Mouse (Mus musculus) midbrain, embryonic 14.5 days (tissue): ENCODE data around the gene Unc79. TPM values are rescaled to one million over a fixed set of nuclear protein-coding genes. Genes with fewer than 3 reads are reported as not detected.

Experiments used
- ATAC-seq: fragments of 200-750 bp; cut with Nextera tagmentation; 2 replicates; pipeline ENCODE4 v1.8.0; 2017; ENCODE audit warnings: moderate number of reproducible peaks, moderate library complexity; ENCODE audit not compliant: low FRiP score, low TSS enrichment
- DNase-seq: peaks from one replicate; pipeline ENCODE4 v3.0.0-alpha.2; 2015
- H3K27ac ChIP-seq: fragments of 300-500 bp; sonication (generic); replicated peaks from 2 replicates; pipeline ENCODE4 v1.5.1; 2014; ENCODE audit warnings: mild to moderate bottlenecking, low read depth, low read length, moderate library complexity
- H3K27me3 ChIP-seq: fragments of 300-500 bp; sonication (generic); 2 replicates; pipeline ENCODE4 v1.6.1; 2014; ENCODE audit warnings: low read length, control low read depth, mixed read lengths; ENCODE audit not compliant: control insufficient read depth, insufficient read depth
- H3K36me3 ChIP-seq: fragments of 300-500 bp; sonication (generic); 2 replicates; pipeline ENCODE4 v1.6.1; 2014; ENCODE audit warnings: low read length, control low read depth; ENCODE audit not compliant: control insufficient read depth, insufficient read depth
- H3K4me1 ChIP-seq: fragments of 300-500 bp; sonication (generic); 2 replicates; pipeline ENCODE4 v1.6.1; 2014; ENCODE audit warnings: mild to moderate bottlenecking, antibody characterized with exemption, low read length, control low read depth; ENCODE audit not compliant: control insufficient read depth, insufficient read depth
- H3K4me2 ChIP-seq: fragments of 300-500 bp; sonication (generic); 2 replicates; pipeline ENCODE4 v1.6.1; 2014; ENCODE audit warnings: mild to moderate bottlenecking, low read length, moderate library complexity
- H3K4me3 ChIP-seq: fragments of 300-500 bp; sonication (generic); replicated peaks from 2 replicates; pipeline ENCODE4 v1.5.1; 2014; ENCODE audit warnings: low read depth, low read length
- H3K9ac ChIP-seq: fragments of 300-500 bp; sonication (generic); replicated peaks from 2 replicates; pipeline ENCODE4 v1.6.1; 2014; ENCODE audit warnings: mild to moderate bottlenecking, low read length, moderate library complexity
- H3K9me3 ChIP-seq: fragments of 300-500 bp; sonication (generic); 2 replicates; pipeline ENCODE4 v1.6.1; 2016; ENCODE audit warnings: low read length, control low read depth, mixed read lengths; ENCODE audit not compliant: control insufficient read depth
- WGBS: fragments of 180-500 bp; shearing (Covaris S2); extraction: QIAGEN DNeasy Blood & Tissue Kit; methylation state at CpG from one replicate; pipeline ENCODE4 v1.1.7; 2014; 5-methylcytosine and 5-hydroxymethylcytosine counted together
- polyA plus RNA-seq: library from polyadenylated mRNA; unstranded; fragments of >200 nt; fragmentation: Nextera tagmentation; extraction: Ambion mirVana; gene quantifications from 2 replicates; pipeline ENCODE4 v1.2.1, GENCODE M21; 2014

Unc79 gene
- polyA plus RNA-seq, 1 experiment from 2014 or later, result 15.4 TPM

GRCm38 (mm10) chr12:102947826-102948225, 833 bp upstream of the Unc79 start:
- Histone ChIP-seq H3K9me3 (no peaks in the 10 kb centered on the region), H3K27me3 (no peaks in the 10 kb centered on the region), H3K4me2 (peak overlapping the region; percentile 58), H3K27ac (peak overlapping the region; percentile 32; the same call in 1 of the 2 replicates), H3K36me3 (no peaks in the 10 kb centered on the region), H3K4me1 (peaks cover 34% of the 10 kb centered on the region), H3K9ac (no peak overlapping the region), H3K4me3 (peak overlapping the region; percentile 65)
- DNase-seq (peak; percentile 16), ATAC-seq (no peak)
- 29% methylated on average over 10 of the region's 10 CpGs for WGBS

- Histone ChIP-seq H3K9ac (peak overlapping the region; percentile 80), H3K27ac (peak overlapping the region; percentile 99), H3K9me3 (no peaks in the 10 kb centered on the region), H3K4me3 (peak overlapping the region; percentile 65), H3K4me1 (peaks cover 35% of the 10 kb centered on the region), H3K4me2 (peak overlapping the region; percentile 58), H3K36me3 (no peaks in the 10 kb centered on the region), H3K27me3 (no peaks in the 10 kb centered on the region)
- WGBS, result under 1% methylated on average over 42 of the region's 42 CpGs
- DNase-seq (peak; percentile 90), ATAC-seq (peak; percentile 78)
Measured at GRCm38 (mm10) chr12:102949395-102950208, 943 bp downstream of the Unc79 start.

GRCm38 (mm10) chr12:102960051-102960775, 11.6 kb downstream of the Unc79 start:
- DNase-seq (no peak), ATAC-seq (no peak)
- Histone ChIP-seq H3K27ac (no peak overlapping the region), H3K36me3 (no peaks in the 10 kb centered on the region), H3K27me3 (no peaks in the 10 kb centered on the region), H3K4me3 (no peak overlapping the region), H3K9ac (no peak overlapping the region), H3K4me1 (peaks cover 2% of the 10 kb centered on the region; the same call in 1 of the 2 replicates), H3K4me2 (no peak overlapping the region), H3K9me3 (no peaks in the 10 kb centered on the region)
- 93% methylated on average over 7 of the region's 7 CpGs for WGBS

GRCm38 (mm10) chr12:102961066-102961465, 12.4 kb downstream of the Unc79 start:
- Histone ChIP-seq H3K4me3 (no peak overlapping the region), H3K9ac (no peak overlapping the region), H3K4me1 (0 out of 2 replicates have a peak, but pooled peaks cover 2% of the 10 kb centered on the region), H3K27ac (no peak overlapping the region), H3K36me3 (no peaks in the 10 kb centered on the region), H3K27me3 (no peaks in the 10 kb centered on the region), H3K4me2 (no peak overlapping the region), H3K9me3 (no peaks in the 10 kb centered on the region)
- WGBS, result 66% methylated on average over 3 of the region's 3 CpGs
- ATAC-seq (no peak), DNase-seq (no peak)

- no peak overlapping the region for H3K4me3 ChIP-seq
- ATAC-seq, result no peak
Measured at GRCm38 (mm10) chr12:102964486-102964885, 15.8 kb downstream of the Unc79 start.

GRCm38 (mm10) chr12:102980584-102980983, 31.9 kb downstream of the Unc79 start:
- H3K4me2 ChIP-seq, result no peak overlapping the region
- H3K4me3 ChIP-seq, result no peak overlapping the region
- H3K4me1 ChIP-seq, result peaks cover 16% of the 10 kb centered on the region
- peak overlapping the region; percentile 52; the same call in 1 of the 2 replicates for H3K27ac ChIP-seq
- peak; percentile 35 for DNase-seq
- H3K36me3 ChIP-seq, result no peaks in the 10 kb centered on the region
- H3K27me3 ChIP-seq, result no peaks in the 10 kb centered on the region
- no peaks in the 10 kb centered on the region for H3K9me3 ChIP-seq
- WGBS, result 33% methylated on average over 4 of the region's 4 CpGs
- peak; percentile 40; the same call in 1 of the 2 replicates for ATAC-seq
- H3K9ac ChIP-seq, result no peak overlapping the region; the same call in 1 of the 2 replicates

More at GRCm38 (mm10) chr12:102964486-102964885, 15.8 kb downstream of the Unc79 start:
- Histone ChIP-seq H3K36me3 (no peaks in the 10 kb centered on the region), H3K4me2 (no peak overlapping the region), H3K27ac (no peak overlapping the region), H3K4me1 (0 out of 2 replicates have a peak, but pooled peaks cover 2% of the 10 kb centered on the region), H3K27me3 (no peaks in the 10 kb centered on the region), H3K9ac (no peak overlapping the region), H3K9me3 (no peaks in the 10 kb centered on the region)
- 5% methylated on average over 3 of the region's 3 CpGs for whole genome bisulfite sequencing
- peak; percentile 20 for DNase-seq

GRCm38 (mm10) chr12:102981543-102981942, 32.9 kb downstream of the Unc79 start:
- WGBS, result 83% methylated on average over 3 of the region's 3 CpGs
- ATAC-seq, result no peak
- no peak overlapping the region for H3K4me3 ChIP-seq
- no peak for DNase-seq
- H3K27me3 ChIP-seq, result no peaks in the 10 kb centered on the region
- no peaks in the 10 kb centered on the region for H3K36me3 ChIP-seq
- peaks cover 16% of the 10 kb centered on the region for H3K4me1 ChIP-seq
- no peaks in the 10 kb centered on the region for H3K9me3 ChIP-seq
- no peak overlapping the region for H3K27ac ChIP-seq
- H3K4me2 ChIP-seq, result no peak overlapping the region
- H3K9ac ChIP-seq, result no peak overlapping the region

GRCm38 (mm10) chr12:102985401-102985800, 36.7 kb downstream of the Unc79 start:
- no peak overlapping the region for H3K27ac ChIP-seq
- H3K4me3 ChIP-seq, result no peak overlapping the region
- H3K9ac ChIP-seq, result no peak overlapping the region
- no peak for ATAC-seq
- no peaks in the 10 kb centered on the region for H3K36me3 ChIP-seq
- H3K4me1 ChIP-seq, result peaks cover 15% of the 10 kb centered on the region
- no peaks in the 10 kb centered on the region for H3K9me3 ChIP-seq
- H3K27me3 ChIP-seq, result no peaks in the 10 kb centered on the region
- peak; percentile 32 for DNase-seq
- H3K4me2 ChIP-seq, result no peak overlapping the region
